Mouse (Mus musculus) olfactory bulb, adult 2 months (tissue): ENCODE measurements around the gene Vwc2. TPM values are rescaled to one million over a fixed set of nuclear protein-coding genes. Genes with fewer than 3 reads are reported as not detected.

Experiments used
- H3K27ac ChIP-seq: fragments of 200-500 bp; 2 replicates; pipeline ENCODE4 v1.5.1; 2012; ENCODE audit warnings: low read depth, low read length; ENCODE audit not compliant: insufficient read depth
- H3K4me1 ChIP-seq: fragments of 200-500 bp; 2 replicates; pipeline ENCODE4 v1.6.1; 2012; ENCODE audit warnings: low read length; ENCODE audit not compliant: control insufficient read depth, insufficient read depth
- H3K4me3 ChIP-seq: fragments of 200-500 bp; 2 replicates; pipeline ENCODE4 v1.5.1; 2012; ENCODE audit warnings: mild to moderate bottlenecking, low read depth, low read length, moderate library complexity; ENCODE audit not compliant: insufficient read depth
- CTCF ChIP-seq: fragments of 200-500 bp; IDR thresholded peaks from 2 replicates; pipeline ENCODE4 v1.5.1; 2012; ENCODE audit warnings: low read depth, mild to moderate bottlenecking, low read length, moderate library complexity; ENCODE audit not compliant: insufficient read depth
- POLR2A ChIP-seq: fragments of 200-500 bp; IDR thresholded peaks from 2 replicates; pipeline ENCODE4 v1.6.1; 2012; ENCODE audit warnings: mild to moderate bottlenecking, low read depth, low read length, moderate library complexity; ENCODE audit not compliant: insufficient read depth
- WGBS: fragments of 180-500 bp; shearing (Covaris S2); methylation state at CpG from one replicate; pipeline ENCODE4 v1.1.7; 2018; 5-methylcytosine and 5-hydroxymethylcytosine counted together
- polyA plus RNA-seq: library from polyadenylated mRNA; stranded (reverse); fragments of >200 nt; gene quantifications from 2 replicates; pipeline ENCODE4 v1.2.4, GENCODE M21; 2012; ENCODE audit warnings: low replicate concordance; ENCODE audit not compliant: missing spikeins, insufficient read depth, insufficient read length

Gene Vwc2
- polyA plus RNA-seq, result not detected in 2 replicates

DNA sequence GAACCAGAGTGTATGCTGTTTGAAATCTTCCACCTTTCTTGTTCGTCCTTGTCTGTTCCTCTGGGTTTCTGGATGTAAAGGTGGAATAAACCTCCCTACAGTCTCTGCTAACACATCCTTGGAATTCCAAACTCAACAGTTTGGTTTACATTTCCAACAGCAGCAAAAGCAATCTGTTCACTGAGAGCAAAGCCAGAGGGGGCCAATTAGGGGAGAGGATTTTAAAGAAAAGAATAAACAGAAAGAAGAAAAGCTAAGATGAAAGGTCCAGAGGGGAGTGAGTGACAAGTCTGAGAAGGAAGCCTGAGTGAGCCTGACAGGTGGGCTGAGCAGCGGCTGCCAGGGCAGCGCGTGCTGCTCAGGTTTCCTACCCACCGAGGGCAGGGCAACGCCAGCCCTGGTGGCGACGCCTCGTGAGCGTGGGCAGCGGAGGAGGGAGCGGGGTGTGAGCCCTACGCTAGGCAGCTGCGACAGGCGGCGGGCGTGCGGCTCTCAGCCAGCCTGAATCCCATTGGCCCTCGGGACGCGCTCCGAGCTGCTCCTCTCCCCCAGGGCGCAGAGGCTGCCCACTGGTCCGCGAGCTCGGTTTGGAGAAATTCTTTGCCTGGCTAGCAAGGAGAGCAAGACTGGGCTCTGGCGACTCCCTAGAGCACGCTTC, at the start of gene Vwc2:
Gene Vwc2, plus strand, starts transcription at position 648 of the 658 bp plus-strand sequence.
- 1% methylated on average over 28 of the region's 28 CpGs for WGBS
- Histone ChIP-seq H3K4me1 (peaks cover 16% of the 10 kb centered on the region), H3K27ac (peak within 1 kb of the TSS; percentile 22), H3K4me3 (peak within 1 kb of the TSS; percentile 61)
- TF ChIP-seq POLR2A (no peak), CTCF (no peak)

DNA sequence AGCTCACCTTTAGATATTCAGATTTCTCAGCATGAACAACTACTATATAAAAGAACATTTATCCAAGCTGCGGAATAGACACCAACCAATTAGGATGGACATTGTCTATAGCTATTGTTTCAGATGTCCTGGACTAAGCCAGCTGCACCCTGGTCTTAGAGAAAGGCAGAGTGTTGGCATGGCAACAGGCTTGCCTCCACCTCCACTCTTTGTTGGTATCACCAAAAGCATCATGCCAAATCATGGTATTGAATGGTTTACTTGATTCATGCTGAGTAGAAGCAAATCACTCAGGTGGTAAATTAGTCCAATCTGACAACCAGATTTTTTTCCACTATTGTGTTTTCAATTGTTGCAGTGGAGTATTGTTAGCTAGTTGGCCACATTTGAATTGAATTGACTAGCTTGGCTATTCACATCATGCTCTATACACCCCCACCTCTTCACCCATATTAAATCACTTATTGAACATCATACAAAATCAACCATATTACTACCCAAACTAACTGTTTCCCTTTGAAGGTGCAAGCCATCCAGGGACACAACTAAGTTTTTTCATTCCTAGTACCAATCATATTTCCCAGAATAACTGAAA, 25.8 kb upstream of the Vwc2 start:
- no peak for TF ChIP-seq POLR2A
- no peak for TF ChIP-seq CTCF
- 67% methylated on average over 1 of the region's 1 CpGs for WGBS
- H3K4me1 ChIP-seq, result no peaks in the 10 kb centered on the region
- no peak overlapping the region for H3K27ac ChIP-seq
- H3K4me3 ChIP-seq, result no peak overlapping the region

- 100% methylated on average over 1 of the region's 1 CpGs for WGBS
- Histone ChIP-seq H3K27ac (no peak overlapping the region), H3K4me1 (no peaks in the 10 kb centered on the region), H3K4me3 (no peak overlapping the region)
- no peak for TF ChIP-seq CTCF
- no peak for TF ChIP-seq POLR2A
These were observed 16.4 kb upstream of the Vwc2 start for GRCm38 (mm10) chr11:11097606-11098005.

DNA sequence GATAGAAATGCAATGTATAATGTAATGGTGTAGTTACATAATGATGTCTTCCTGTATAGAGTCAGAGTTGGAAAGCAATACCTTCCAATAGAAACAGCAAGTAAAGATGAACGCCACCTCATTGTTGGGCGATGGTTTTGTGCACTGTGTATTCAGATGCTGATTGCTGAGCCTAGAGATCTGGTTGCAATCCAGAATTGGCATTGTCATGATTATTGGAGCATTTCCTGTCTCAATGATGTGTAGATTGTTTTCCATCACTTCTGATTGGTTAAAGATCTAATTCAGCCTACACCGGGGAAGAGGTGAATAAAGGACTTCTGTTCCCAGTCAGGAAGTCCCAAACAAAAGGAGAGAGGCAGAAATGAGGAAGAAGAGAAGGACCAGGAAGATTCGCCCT, 15.7 kb upstream of the Vwc2 start:
- Histone ChIP-seq H3K27ac (no peak overlapping the region), H3K4me3 (no peak overlapping the region), H3K4me1 (no peaks in the 10 kb centered on the region)
- 65% methylated on average over 4 of the region's 4 CpGs for WGBS
- TF ChIP-seq CTCF, result no peak
- no peak for TF ChIP-seq POLR2A

- H3K4me3 ChIP-seq, result no peak overlapping the region
- 91% methylated on average over 5 of the region's 5 CpGs for whole genome bisulfite sequencing
- TF ChIP-seq CTCF (no peak), POLR2A (no peak)
These were observed 15.0 kb upstream of the Vwc2 start for GRCm38 (mm10) chr11:11099011-11099410.

GRCm38 (mm10) chr11:11102182-11102581, 11.8 kb upstream of the Vwc2 start:
- no peak overlapping the region for H3K27ac ChIP-seq
- 9% methylated on average over 1 of the region's 1 CpGs for WGBS
- no peak for TF ChIP-seq CTCF
- TF ChIP-seq POLR2A, result no peak
- H3K4me1 ChIP-seq, result no peaks in the 10 kb centered on the region
- H3K4me3 ChIP-seq, result no peak overlapping the region

More at GRCm38 (mm10) chr11:11099011-11099410, 15.0 kb upstream of the Vwc2 start:
- H3K27ac ChIP-seq, result no peak overlapping the region
- H3K4me1 ChIP-seq, result no peaks in the 10 kb centered on the region

DNA sequence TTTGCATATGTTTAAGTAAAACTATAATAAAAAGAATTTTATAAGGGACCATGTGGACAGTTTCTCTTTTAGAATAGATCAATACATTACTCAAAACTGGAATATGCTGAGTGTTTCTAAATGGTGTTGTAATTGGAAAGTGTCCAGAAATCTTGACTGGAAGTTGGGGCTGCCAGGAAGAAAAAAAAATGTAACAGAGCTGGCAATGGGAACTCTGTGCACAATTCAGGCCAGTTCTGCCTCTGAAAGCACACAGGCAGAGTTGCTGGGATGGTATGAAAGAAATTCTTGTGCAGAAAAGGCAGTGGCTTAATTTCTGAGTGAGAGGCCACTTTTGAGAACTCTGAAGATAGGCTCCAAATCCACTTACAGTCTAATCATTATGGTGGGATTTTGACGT, 11.4 kb upstream of the Vwc2 start:
- 24% methylated on average over 1 of the region's 1 CpGs for WGBS
- H3K4me3 ChIP-seq, result no peak overlapping the region
- no peak overlapping the region for H3K27ac ChIP-seq
- TF ChIP-seq CTCF, result no peak
- TF ChIP-seq POLR2A, result no peak
- no peaks in the 10 kb centered on the region for H3K4me1 ChIP-seq

GRCm38 (mm10) chr11:11108922-11109321, 5.1 kb upstream of the Vwc2 start:
- no peak overlapping the region for H3K4me3 ChIP-seq
- peaks cover 3% of the 10 kb centered on the region for H3K4me1 ChIP-seq
- TF ChIP-seq CTCF (no peak), POLR2A (no peak)
- 53% methylated on average over 3 of the region's 3 CpGs for WGBS
- H3K27ac ChIP-seq, result no peak overlapping the region

DNA sequence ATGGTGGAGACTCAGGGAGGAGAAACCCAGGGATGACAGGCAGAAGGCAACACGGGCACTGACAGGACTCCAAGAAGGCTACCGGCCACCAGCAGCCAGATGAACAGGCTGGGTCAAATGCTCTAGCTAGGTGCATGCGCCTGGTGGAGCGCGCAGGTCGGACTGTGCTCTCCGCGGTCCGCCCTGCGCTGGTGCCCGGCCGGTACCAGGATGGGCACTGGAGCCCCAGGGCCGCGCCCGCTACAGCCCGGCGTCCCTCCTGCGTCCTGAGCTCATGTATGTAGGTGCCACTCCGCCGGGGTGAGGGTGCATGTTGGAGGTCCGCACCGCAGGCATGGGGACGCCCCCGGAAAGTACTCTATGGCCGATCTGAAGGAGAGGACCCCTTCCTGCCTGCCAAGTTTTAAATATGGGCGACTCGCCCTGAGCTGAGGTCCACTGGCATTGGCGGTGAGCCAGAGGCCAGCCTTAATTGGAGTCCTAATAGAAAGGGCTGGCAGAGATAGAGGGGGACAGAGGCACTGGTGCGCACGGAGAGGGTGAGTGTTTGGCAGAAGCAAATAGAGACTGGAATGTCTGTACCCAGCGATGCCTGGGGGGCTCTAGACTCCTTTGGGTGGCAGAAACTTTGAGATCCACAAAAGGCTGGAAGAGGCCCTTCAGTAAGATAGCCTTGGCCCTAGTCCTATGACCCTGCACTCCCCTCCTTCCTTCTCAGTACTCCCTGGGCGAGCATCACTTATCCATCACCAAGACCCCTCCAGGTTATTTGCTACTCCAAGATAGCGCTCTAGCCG, 409 bp downstream of the Vwc2 start:
- H3K4me1 ChIP-seq, result peaks cover 16% of the 10 kb centered on the region
- under 1% methylated on average over 34 of the region's 34 CpGs for WGBS
- H3K27ac ChIP-seq, result peak overlapping the region; percentile 22
- no peak for TF ChIP-seq CTCF
- TF ChIP-seq POLR2A, result no peak
- peak overlapping the region; percentile 61 for H3K4me3 ChIP-seq
